Mouse (Mus musculus) neural tube, embryonic 10.5 days (tissue): ENCODE results near the gene Lrrc8a.
A peak's percentile ranks its signal among the peaks of the same experiment; 100 is the strongest.

Experiments used
- DNase-seq: peaks from one replicate; pipeline ENCODE4 v3.0.0-alpha.2; 2017; ENCODE audit warnings: low spot score; ENCODE audit errors: extremely low spot score

Lrrc8a gene

DNA sequence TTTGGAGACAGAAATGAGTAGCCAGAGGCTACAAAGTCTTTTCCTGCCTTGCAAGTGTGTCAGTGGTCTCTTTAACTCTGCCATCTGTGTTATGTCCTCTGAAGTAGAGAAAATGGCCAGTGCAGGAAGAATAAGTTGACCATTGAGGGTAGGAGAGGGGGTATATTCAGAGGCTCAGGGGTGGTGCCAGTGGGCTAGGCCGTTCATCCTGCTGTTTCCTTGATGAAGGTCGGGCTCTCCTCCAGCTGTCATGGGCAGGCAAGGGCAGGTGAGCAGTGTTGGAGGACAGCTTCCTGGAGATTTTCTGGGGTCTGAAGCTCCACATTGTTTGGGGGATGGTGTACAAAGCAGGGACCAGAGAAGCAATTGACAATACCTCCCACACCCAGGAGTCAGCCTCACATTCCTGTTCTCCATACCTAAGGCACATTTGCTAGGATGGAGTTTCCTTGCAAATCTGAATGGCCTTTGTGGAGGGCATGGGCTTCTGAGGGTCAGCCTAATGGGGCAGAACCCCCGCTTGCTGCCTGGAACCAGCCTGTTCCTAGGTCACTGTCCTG lies 1.5 kb downstream of the Lrrc8a start:
- no peak for DNase-seq

DNA sequence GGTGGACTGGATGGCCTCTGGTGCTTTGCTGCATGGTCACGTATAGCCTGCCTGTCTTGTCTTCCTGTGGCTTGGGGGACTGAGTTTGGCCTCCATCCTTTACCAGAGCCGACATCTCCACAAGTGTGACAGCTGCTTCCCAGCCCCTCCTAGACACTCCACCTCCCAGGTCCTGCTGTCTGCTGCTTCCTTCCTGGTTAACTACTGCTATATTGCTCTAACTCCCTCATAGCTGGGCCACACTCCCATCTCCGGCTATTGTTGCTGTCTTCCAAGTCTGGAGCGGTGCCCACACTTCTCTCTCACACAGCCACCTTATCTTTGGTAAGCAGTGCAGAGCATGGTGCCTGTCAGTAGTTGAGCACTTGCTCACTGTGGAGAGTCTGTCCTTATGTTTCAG lies 2.3 kb downstream of the Lrrc8a start:
- DNase-seq: no peak

DNA sequence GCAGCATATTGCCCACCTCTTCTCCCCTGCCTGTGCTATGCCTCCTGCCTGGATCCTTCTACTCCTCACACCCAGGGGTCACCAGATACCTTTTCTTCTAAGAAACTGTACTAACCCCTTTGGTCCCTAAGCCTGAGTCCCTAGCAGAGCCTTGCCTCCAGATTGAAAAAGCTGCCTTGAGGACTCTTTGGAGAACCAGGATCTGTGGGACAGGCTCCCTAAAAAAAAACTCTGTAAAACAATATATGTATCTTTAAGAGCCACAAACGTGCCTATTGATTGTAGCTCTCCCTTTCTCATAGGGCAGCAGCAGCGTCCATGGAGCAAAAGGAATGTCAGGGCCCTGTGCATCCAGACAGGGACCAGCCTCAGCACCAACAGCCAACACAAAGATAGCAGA lies 2.8 kb downstream of the Lrrc8a start, which contains the start of gene Gm28035:
Gene Gm28035 (plus strand): TSS at position 301 of the 400 bp plus-strand sequence.
- DNase-seq: no peak

DNA sequence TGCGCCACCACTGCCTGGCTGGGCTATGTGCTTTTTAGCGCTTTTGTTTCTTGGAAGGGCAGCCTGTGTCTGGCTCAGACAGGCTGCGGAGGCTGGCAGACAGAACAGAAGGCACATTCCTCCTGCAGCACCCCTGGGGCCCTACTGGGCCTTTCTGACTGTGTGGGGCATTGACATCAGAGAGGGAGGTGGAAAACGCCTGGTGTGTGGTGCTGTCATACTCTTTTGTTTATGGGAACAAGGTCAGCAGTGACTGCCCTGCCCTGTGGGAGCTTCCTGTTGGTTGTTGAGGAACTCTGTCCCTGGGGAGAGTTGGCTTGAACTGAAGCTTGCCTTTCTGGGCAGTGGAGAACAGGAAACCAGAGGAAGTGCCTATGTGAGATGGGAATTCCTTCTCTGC lies 5.0 kb downstream of the Lrrc8a start:
- peak; percentile 42 for DNase-seq

DNA sequence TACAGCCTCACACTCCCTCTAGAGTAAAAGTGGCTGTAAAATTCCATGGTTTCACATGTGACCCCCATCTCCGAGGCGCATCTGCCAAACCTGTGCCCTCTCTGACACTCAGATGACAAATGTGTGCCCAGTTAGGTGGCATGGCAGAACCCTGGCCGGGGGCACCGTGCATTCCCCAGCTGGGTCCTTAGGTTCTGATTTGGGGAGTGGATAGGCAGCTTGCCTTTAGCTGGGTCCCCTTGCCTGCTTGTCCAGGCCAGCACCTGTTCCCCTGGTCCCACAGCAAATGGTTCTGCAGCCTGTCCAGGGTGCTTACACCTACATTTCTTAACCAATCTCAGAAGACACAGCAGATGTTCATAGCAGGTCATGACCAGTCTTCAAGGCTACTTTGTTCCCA lies 5.9 kb downstream of the Lrrc8a start:
- no peak for DNase-seq

DNA sequence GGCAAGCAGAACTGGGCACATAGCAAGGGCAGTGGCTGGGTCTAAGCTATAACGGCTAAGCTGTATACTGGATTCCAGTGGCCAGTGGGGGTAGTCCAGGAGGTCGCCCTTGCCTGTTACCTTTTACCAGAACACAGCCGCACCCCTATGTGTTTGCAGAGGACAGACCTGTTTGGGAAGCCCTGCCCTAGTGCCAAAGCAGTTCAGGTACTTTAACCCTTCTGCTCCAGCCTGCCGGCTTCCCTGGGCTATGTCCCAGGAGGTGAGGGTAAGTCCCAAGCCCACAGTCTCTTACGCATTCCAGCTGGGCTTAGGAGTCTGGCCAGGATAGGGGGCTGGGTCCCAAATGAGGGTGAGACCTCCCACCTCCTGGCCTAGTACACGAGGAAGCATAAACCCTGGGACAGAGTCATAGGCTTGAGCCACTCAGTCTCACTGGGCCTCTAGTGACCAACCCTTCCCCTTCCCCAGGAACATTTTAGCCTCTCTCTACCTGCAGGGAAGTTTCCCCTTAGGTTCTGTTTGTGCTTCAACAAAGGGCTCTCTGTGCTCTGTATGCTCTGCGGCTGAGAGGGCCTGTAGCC lies 7.2 kb downstream of the Lrrc8a start:
- DNase-seq: no peak

DNA sequence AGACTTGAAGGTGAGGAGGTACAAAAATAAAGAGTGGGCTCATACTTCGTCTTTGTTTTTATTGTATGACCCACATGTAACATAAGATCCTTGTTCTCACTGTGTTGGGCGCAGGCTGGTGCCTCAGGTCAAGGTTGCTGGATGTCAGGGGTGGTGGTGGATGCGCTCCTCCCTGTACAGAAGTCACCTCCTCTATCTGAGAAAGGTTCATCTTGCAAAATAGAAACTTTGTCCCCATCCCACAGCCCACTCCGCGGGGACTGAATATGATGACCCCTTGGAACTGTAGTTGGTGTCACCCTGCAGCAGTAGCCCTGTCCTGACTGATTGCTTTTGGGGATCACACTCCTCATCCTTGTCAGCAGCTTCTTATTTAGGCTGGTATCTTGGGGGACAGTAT lies 9.5 kb downstream of the Lrrc8a start:
- DNase-seq: no peak

DNA sequence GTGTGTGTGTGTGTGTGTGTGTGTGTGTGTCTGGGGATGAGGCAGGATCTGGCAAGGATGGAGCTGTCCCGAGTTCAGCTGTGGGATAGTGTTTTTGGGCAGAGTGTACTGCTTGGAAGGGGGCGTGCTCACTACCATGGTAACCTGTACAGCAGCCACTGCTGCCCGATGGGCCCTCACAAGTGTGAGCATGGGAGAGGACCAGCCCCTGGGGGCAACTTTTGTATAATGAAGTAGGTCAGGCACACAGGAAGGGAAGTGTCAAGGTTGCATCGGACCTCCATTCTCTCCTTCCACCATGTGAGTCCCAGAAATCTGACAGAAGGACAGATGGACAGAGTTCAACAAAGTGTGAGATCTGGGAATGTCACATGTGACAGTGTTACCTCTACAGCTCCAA lies 10.2 kb downstream of the Lrrc8a start:
- no peak for DNase-seq

DNA sequence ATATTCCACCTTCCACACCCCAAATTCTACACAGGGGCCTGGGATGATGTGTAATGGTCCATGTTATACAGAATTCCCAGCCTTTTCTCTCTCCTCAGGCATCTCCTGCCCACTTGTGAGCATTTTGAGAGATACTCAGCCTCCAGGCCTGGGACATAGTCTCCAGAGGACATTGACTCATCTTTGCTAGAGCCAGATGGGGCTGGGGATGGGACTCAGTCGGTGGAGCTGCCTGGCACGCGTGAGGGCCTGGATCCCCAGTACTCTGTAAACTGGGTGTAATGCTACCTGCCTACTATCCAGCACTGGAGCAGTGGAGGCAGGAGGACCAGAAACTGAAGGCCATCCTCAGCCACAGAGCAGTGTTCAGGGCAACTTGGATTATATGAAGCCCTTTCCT lies 11.7 kb downstream of the Lrrc8a start:
- no peak for DNase-seq

DNA sequence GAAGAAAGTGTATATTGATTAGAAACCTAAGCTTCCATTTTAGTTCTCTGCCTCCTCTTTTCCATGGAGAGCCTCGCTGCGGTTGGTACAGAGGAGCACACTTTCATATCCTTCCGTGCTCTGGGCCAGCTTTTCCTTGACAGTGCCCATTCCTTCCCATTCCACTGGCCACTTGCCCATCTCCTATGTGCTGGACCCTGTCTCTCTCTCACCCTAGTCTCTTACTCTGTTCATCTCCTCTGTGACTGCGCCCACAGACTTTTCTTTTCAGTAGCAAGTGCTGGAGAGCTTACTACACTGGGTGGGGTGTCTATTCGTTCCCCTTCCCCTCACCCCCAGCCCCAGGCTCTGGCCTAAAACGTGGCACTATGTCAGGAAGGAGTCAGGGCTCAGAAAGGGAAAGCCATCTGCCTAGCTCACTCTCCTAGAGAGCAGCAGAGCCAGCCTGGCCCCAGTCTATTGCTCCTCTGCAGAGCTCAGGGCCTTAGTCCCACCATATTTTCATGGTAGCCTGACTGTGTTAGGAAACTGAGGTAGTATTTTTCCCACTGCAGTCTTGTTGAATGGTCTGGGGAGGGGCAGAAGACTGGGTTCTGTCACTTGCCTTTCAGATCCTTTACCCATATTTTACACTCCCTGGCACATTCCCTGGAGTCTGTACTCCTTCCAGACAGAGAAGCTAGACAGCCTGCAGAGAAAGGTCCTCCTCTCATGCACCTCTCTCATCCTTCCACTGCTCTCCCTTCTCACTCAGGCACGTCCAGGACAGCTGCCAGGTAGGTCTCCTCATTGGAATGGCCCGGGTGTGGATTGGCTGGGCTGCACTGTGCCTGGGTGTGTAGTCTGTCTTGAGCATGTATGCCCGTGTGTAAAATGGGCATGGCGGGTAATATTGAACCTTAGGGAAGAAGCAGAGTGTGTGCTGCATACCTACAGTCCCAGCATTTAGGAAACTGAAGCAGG lies 12.9 kb downstream of the Lrrc8a start:
- no peak for DNase-seq

DNA sequence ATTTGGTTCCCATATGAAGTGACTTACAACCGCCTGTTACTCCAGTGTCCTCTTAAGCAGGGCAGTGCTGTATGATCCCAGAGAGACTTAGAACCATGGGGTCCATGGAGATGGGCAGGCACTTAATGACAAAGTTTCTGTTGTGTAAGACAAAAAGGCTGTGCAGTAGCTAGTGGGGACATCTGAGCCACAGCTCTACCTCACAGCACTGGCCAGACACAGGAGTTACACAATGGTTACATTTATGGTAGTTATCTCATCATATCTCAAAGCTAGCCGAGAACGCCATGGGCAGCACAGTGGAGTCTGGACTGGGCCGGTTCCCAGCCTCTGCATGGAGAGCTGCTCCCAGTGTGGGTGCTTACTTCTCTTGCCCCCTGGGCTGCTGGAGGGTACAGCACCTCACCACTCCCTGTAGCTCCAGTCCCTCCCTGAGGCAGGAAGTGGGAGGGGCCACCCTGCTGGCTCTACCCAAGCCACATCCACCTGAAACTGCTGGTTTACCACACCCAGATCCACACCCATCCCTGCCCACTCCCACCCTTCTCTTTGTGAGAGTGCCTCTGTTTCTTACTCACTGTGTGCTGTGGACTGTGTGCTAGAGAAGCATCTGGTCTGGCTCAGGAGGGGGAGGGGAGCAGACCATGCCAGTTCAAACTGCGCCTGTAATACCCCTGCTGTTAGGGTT lies 14.0 kb downstream of the Lrrc8a start:
- DNase-seq: no peak

DNA sequence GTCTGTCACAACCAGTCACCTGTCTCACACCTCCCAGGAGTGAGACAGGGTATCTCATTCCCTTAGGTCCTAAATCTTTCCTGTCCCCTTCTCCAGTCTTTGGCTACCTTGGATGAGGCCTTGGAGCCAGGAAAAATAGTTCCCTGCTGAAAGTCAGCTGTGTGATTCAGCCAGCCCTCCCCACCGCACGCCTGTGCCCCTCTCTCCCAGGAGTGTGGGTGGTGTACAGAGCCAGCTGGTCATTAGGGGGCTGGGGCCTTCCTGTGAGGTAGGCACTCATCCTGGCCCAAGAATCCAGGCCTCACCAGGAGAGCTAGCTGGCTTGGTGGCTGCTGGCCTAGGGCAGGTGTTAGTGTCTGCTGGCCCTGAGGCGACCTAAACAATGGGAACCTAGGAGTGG lies 15.0 kb downstream of the Lrrc8a start:
- DNase-seq: no peak

DNA sequence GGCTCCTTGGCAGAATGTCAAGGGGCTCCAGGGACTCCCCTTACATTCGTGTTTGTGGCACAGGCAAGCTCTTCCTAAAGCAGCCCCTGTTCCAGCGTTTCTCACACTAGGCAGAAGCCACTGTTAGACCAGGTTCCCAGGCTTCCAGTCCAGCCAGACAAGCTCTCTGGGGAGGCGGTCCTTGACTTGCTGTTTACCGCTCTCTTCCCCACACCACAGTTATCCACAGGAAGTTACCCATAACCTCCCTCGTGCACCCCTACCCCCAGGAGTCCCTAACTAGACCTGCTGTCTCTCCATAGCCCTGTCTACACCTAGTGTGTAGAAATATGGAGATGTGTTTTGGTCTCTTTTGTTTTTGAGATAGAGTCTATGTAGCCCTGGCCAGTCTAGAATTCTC lies 16.3 kb downstream of the Lrrc8a start:
- DNase-seq: no peak

DNA sequence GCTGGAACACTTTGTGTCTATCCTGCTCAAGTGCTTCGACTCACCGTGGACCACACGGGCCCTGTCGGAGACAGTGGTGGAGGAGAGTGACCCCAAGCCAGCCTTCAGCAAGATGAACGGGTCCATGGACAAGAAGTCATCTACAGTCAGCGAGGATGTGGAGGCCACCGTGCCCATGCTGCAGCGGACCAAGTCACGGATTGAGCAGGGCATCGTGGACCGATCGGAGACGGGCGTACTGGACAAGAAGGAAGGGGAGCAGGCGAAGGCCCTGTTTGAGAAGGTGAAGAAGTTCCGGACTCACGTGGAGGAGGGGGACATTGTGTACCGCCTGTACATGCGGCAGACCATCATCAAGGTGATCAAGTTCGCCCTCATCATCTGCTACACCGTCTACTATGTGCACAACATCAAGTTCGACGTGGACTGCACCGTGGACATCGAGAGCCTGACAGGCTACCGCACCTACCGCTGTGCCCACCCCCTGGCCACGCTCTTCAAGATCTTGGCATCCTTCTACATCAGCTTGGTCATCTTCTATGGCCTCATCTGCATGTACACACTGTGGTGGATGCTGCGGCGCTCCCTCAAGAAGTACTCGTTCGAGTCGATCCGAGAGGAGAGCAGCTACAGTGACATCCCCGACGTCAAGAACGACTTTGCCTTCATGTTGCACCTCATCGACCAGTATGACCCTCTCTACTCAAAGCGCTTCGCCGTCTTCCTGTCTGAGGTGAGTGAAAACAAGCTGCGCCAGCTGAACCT lies 18.3 kb downstream of the Lrrc8a start:
- DNase-seq: no peak

DNA sequence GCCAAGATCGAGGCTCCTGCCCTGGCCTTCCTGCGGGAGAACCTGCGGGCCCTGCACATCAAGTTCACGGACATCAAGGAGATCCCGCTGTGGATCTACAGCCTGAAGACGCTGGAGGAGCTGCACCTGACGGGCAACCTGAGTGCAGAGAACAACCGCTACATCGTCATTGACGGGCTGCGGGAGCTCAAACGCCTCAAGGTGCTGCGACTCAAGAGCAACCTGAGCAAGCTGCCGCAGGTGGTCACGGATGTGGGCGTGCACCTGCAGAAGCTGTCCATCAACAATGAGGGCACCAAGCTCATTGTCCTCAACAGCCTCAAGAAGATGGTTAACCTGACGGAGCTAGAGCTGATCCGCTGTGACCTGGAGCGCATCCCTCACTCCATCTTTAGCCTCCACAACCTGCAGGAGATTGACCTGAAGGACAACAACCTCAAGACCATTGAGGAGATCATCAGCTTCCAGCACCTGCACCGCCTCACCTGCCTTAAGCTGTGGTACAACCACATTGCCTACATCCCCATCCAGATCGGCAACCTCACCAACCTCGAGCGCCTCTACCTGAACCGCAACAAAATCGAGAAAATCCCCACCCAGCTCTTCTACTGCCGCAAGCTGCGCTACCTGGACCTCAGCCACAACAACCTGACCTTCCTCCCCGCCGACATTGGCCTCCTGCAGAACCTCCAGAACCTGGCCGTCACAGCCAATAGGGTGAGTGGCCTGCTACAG lies 19.3 kb downstream of the Lrrc8a start:
- no peak for DNase-seq

DNA sequence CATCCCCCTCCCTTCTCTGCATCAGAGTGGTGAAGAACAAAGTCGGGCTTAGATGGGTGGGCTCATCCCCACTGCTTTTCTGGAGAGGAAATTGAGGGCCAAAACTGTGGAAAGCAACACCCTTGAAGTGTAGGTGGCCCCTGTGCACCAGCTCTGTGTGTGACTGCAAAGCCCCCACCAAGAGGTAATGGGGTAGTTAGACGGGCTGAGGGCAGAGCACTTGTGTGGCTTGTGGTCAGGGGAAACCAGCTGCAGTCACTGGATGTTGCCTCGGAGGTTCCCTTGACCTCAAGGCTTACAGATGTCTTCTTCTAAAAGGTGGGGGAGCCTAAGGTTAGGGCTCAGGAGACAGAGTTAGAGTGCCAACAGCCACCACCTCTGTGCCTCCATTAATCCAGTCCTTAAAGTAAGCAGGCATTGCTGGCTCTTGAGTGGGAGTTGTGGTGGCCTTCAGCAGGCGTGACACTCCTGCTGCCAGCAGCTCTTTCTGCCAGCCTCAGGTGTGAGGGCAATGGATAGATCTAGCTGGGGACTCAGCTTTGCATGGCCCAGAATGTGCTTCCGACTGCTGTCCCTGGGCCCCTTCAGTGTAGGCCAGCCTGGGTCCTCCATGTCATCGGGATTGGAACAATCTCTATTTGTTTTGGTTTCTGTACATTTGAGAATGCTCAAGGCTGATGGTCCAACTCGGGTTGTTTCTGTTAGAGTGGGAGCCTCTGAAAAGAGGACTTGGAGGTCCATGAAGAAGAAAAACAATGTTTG lies 20.4 kb downstream of the Lrrc8a start:
- no peak for DNase-seq

DNA sequence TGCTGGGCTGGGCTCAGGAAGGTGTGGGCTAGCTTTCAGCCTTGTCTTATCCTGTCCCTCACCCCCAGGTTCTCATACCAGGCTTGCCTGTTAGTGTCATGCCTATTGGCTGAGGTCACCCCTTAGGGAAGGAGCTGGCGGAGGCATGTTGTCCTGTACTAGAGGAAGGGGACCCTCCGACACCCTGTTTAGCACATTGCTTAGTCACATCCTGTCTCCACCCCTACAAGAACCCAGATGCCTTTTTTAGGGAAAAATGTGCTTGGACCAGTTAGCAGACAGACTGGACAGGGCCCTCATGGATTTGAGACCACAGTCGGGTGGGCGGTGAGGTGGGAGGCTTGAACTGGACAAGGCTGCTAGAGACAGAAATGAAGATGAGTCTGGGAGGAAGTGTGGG lies 21.1 kb downstream of the Lrrc8a start:
- DNase-seq: no peak

DNA sequence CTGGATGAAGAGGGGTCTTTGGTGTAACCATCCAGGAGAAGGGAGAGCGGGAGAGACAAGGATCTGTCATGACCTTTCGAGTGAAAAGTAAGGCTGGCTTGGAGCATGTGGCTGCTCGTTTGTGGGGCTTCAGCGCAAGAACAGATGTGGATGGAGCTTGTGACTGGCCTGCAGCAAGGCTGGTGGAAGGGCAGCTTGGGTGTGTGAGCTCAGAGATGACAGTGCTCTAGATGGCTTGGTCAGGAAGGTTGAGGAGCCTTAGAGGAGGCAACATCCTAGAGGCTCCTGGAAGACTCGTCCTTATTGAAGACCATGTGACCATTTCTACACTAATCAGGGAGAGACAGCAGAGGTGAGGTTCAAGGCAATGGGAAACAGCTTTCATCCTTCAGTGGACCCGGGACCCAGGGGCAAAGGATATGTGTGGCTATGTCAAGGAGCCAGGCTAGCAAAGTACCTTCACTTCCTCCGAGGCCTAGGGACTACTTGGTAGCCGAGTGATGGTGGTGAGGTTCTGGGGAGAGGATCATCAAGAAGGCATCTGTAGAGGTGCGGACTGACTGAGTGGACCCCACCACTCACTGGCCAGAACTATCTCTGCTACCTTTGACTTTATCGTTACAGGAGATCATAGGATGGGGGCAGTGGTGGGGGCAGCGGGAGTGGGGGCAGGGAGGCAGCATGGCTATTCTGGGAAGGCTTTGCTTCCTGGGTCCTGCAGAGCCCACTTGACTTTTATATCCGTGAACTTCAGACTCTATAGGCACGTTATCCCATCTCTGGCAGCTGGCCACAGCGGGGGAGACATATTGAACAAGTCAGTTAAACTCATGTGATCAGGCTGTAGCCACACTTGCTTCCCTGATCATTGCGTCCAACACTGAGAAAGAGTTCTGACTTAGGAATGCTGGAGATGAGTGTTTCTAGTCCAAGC lies 21.9 kb downstream of the Lrrc8a start:
- no peak for DNase-seq
